Comparison of ENCODE assay signal across 32 mouse cellular contexts in genomic region chr1:56684512-56684911, GRCm38 (mm10). TPM values are rescaled to one million over a fixed set of nuclear protein-coding genes. Genes with fewer than 3 reads are reported as not detected.
DNase-seq lines count a peak whose midpoint lies in the region; ATAC-seq and TF ChIP-seq lines count a peak whose summit lies in the region.
"Had no signal": no experiment of that assay in that cellular context is flagged by ENCODE, and none has a peak within 500 bp of the region (broad histone marks: within the 10 kb centered on the region; RNA-seq: fewer than 3 reads in every experiment).

No protein-coding gene starts in this region.

- TF ChIP-seq CTCF in forebrain, postnatal 0 days (IDR thresholded peaks at IDR 0.05; ENCODE audit: low read depth): no peak
- no peak for TF ChIP-seq CTCF in brain, embryonic 14.5 days (IDR thresholded peaks at IDR 0.05; ENCODE audit: borderline replicate concordance, extremely low read depth, insufficient read depth, insufficient read length)

- no peaks in the 10 kb centered on the region for H3K36me3 ChIP-seq in forebrain, embryonic 13.5 days (ENCODE audit: poor library complexity, severe bottlenecking)
- no peaks in the 10 kb centered on the region for H3K36me3 ChIP-seq in forebrain, embryonic 11.5 days (ENCODE audit: control insufficient read depth, insufficient read depth, low read length)
- no peaks in the 10 kb centered on the region for H3K36me3 ChIP-seq in forebrain, postnatal 0 days (ENCODE audit: insufficient read depth)
- no peaks in the 10 kb centered on the region for H3K36me3 ChIP-seq in forebrain, embryonic 12.5 days (replicated peaks)
- no peaks in the 10 kb centered on the region for H3K36me3 ChIP-seq in intestine, embryonic 15.5 days
- H3K36me3 ChIP-seq: embryonic facial prominence, embryonic 10.5 days; embryonic facial prominence, embryonic 13.5 days; heart, embryonic 12.5 days; heart, embryonic 15.5 days; hindbrain, embryonic 10.5 days; hindbrain, embryonic 13.5 days had no signal

- peak; percentile 45; the same call in 1 of the 2 replicates for ATAC-seq in forebrain, embryonic 13.5 days
- ATAC-seq in forebrain, embryonic 11.5 days (replicated peaks; ENCODE audit: low FRiP score): no peak
- ATAC-seq in forebrain, postnatal 0 days: peak; percentile 40; the same call in 1 of the 2 replicates
- no peak for ATAC-seq in forebrain, embryonic 12.5 days (ENCODE audit: low FRiP score)
- ATAC-seq in intestine, embryonic 15.5 days: no peak
- ATAC-seq: hindbrain, embryonic 16.5 days; intestine, embryonic 16.5 days had no signal

- no peaks in the 10 kb centered on the region for H3K4me1 ChIP-seq in forebrain, embryonic 13.5 days
- H3K4me1 ChIP-seq in forebrain, embryonic 11.5 days (replicated peaks; ENCODE audit: control insufficient read depth, insufficient read depth, low read length): no peaks in the 10 kb centered on the region
- no peaks in the 10 kb centered on the region for H3K4me1 ChIP-seq in forebrain, postnatal 0 days (ENCODE audit: insufficient read depth)
- no peaks in the 10 kb centered on the region for H3K4me1 ChIP-seq in forebrain, embryonic 12.5 days
- no peaks in the 10 kb centered on the region for H3K4me1 ChIP-seq in intestine, embryonic 15.5 days (replicated peaks)
- H3K4me1 ChIP-seq: embryonic facial prominence, embryonic 10.5 days; embryonic facial prominence, embryonic 13.5 days; heart, embryonic 12.5 days; heart, embryonic 15.5 days; hindbrain, embryonic 10.5 days; hindbrain, embryonic 13.5 days had no signal

- no peak overlapping the region for H3K9ac ChIP-seq in forebrain, embryonic 13.5 days
- no peak overlapping the region for H3K9ac ChIP-seq in forebrain, embryonic 11.5 days (ENCODE audit: low read length)
- H3K9ac ChIP-seq in forebrain, postnatal 0 days: no peak overlapping the region
- H3K9ac ChIP-seq in forebrain, embryonic 12.5 days: no peak overlapping the region
- H3K9ac ChIP-seq in intestine, embryonic 15.5 days: no peak overlapping the region
- H3K9ac ChIP-seq: embryonic facial prominence, embryonic 13.5 days; heart, embryonic 12.5 days; heart, embryonic 15.5 days; hindbrain, embryonic 13.5 days had no signal

- DNase-seq in forebrain, embryonic 11.5 days (ENCODE audit: low spot score): no peak
- DNase-seq in forebrain, postnatal 0 days: peak; percentile 4
- peak; percentile 57 for DNase-seq in Muller cell, postnatal 12 days (ENCODE audit: inconsistent ontology term)
- peak; percentile 70 for DNase-seq in brain, embryonic 14.5 days (ENCODE audit: low read depth)
- no peak for DNase-seq in cerebellum, postnatal 25 days
- DNase-seq: adrenal gland, adult 2 months; adrenal gland, postnatal 25 days; cerebellum, adult 18-20 months; cerebellum, adult 9-11 months; cerebellum, postnatal 36 days; embryo, embryonic 11 days; gastrocnemius, postnatal 25 days; heart, adult 18-20 months; heart, postnatal 10 days; heart, postnatal 36 days; kidney, adult 2 months had no signal

- no peak overlapping the region for H3K27ac ChIP-seq in forebrain, embryonic 13.5 days
- H3K27ac ChIP-seq in forebrain, embryonic 11.5 days (ENCODE audit: low read depth, low read length): no peak overlapping the region
- no peak overlapping the region for H3K27ac ChIP-seq in forebrain, postnatal 0 days (ENCODE audit: low read depth, low read length)
- no peak overlapping the region for H3K27ac ChIP-seq in forebrain, embryonic 12.5 days
- H3K27ac ChIP-seq in intestine, embryonic 15.5 days: no peak overlapping the region
- H3K27ac ChIP-seq: embryonic facial prominence, embryonic 10.5 days; embryonic facial prominence, embryonic 13.5 days; heart, embryonic 15.5 days; hindbrain, embryonic 10.5 days; hindbrain, embryonic 13.5 days had no signal

- H3K4me2 ChIP-seq in forebrain, embryonic 13.5 days: no peak overlapping the region
- H3K4me2 ChIP-seq in forebrain, embryonic 11.5 days (ENCODE audit: low read depth, low read length, severe bottlenecking): no peak overlapping the region
- no peak overlapping the region for H3K4me2 ChIP-seq in forebrain, postnatal 0 days (ENCODE audit: low read depth)
- no peak overlapping the region for H3K4me2 ChIP-seq in forebrain, embryonic 12.5 days
- no peak overlapping the region for H3K4me2 ChIP-seq in intestine, embryonic 15.5 days (replicated peaks)
- H3K4me2 ChIP-seq: embryonic facial prominence, embryonic 13.5 days; heart, embryonic 12.5 days; heart, embryonic 15.5 days; hindbrain, embryonic 13.5 days had no signal

- H3K9me3 ChIP-seq in forebrain, embryonic 13.5 days (replicated peaks): no peaks in the 10 kb centered on the region
- H3K9me3 ChIP-seq in forebrain, embryonic 11.5 days (ENCODE audit: control insufficient read depth, low read length): no peaks in the 10 kb centered on the region
- no peaks in the 10 kb centered on the region for H3K9me3 ChIP-seq in forebrain, postnatal 0 days (ENCODE audit: low read length)
- no peaks in the 10 kb centered on the region for H3K9me3 ChIP-seq in forebrain, embryonic 12.5 days
- no peaks in the 10 kb centered on the region for H3K9me3 ChIP-seq in intestine, embryonic 15.5 days
- H3K9me3 ChIP-seq: embryonic facial prominence, embryonic 10.5 days; embryonic facial prominence, embryonic 13.5 days; heart, embryonic 12.5 days; heart, embryonic 15.5 days; hindbrain, embryonic 10.5 days; hindbrain, embryonic 13.5 days had no signal

- TF ChIP-seq POLR2A in brain, embryonic 14.5 days (IDR thresholded peaks at IDR 0.05; ENCODE audit: borderline replicate concordance, extremely low read depth, insufficient read depth, insufficient read length, poor library complexity, severe bottlenecking): no peak

- no peak overlapping the region for H3K4me3 ChIP-seq in forebrain, embryonic 13.5 days
- no peak overlapping the region for H3K4me3 ChIP-seq in forebrain, embryonic 11.5 days (ENCODE audit: low read depth, low read length)
- H3K4me3 ChIP-seq in forebrain, postnatal 0 days (ENCODE audit: low read depth, low read length): no peak overlapping the region
- no peak overlapping the region for H3K4me3 ChIP-seq in forebrain, embryonic 12.5 days (replicated peaks)
- H3K4me3 ChIP-seq in intestine, embryonic 15.5 days (replicated peaks): no peak overlapping the region
- H3K4me3 ChIP-seq: embryonic facial prominence, embryonic 10.5 days; embryonic facial prominence, embryonic 13.5 days; heart, embryonic 12.5 days; heart, embryonic 15.5 days; hindbrain, embryonic 10.5 days; hindbrain, embryonic 13.5 days had no signal

- no peaks in the 10 kb centered on the region for H3K27me3 ChIP-seq in forebrain, embryonic 13.5 days
- no peaks in the 10 kb centered on the region for H3K27me3 ChIP-seq in forebrain, embryonic 11.5 days (ENCODE audit: control insufficient read depth, insufficient read depth, low read length)
- H3K27me3 ChIP-seq in forebrain, postnatal 0 days (ENCODE audit: insufficient read depth, low read length): no peaks in the 10 kb centered on the region
- no peaks in the 10 kb centered on the region for H3K27me3 ChIP-seq in forebrain, embryonic 12.5 days
- H3K27me3 ChIP-seq in intestine, embryonic 15.5 days (replicated peaks): no peaks in the 10 kb centered on the region
- H3K27me3 ChIP-seq: embryonic facial prominence, embryonic 13.5 days; heart, embryonic 12.5 days; heart, embryonic 15.5 days; hindbrain, embryonic 13.5 days had no signal

RNA-seq across cellular contexts. Expression of gene Hsfy2, which starts 47.3 kb away (rescaled TPM):
- not detected in 2 replicates for polyA plus RNA-seq in forebrain, embryonic 13.5 days (2015; fragmentation: Nextera tagmentation; extraction: Ambion mirVana)
- not detected in 2 replicates for polyA plus RNA-seq in forebrain, embryonic 11.5 days (2014; fragmentation: Nextera tagmentation; extraction: Ambion mirVana)
- not detected in 2 replicates for total RNA-seq in forebrain, postnatal 0 days (2014; rRNA removed)
- not detected in 2 replicates for polyA plus RNA-seq in forebrain, postnatal 0 days (2015; fragmentation: Nextera tagmentation; extraction: Ambion mirVana)
- not detected in 2 replicates for polyA plus RNA-seq in forebrain, embryonic 12.5 days (2016; fragmentation: Nextera tagmentation; extraction: Ambion mirVana)
- polyA plus RNA-seq in brain, embryonic 14.5 days (2012; rRNA removed): not detected in 2 replicates
- not detected in 2 replicates for polyA plus RNA-seq in intestine, embryonic 15.5 days (2015; fragmentation: Nextera tagmentation; extraction: Ambion mirVana)
- total RNA-seq: adrenal gland, adult 2 months; adrenal gland, postnatal 25 days; gastrocnemius, adult 8-10 months; gastrocnemius, postnatal 25 days; heart, adult 18-20 months; heart, postnatal 10 days; heart, postnatal 36 days; MEL had no signal
- polyA plus RNA-seq: adrenal gland, adult 2 months; cortical plate, adult 2 months; embryonic facial prominence, embryonic 10.5 days; embryonic facial prominence, embryonic 13.5 days; gonadal fat pad, adult 2 months; heart, embryonic 12.5 days; heart, embryonic 15.5 days; hindbrain, embryonic 10.5 days; hindbrain, embryonic 13.5 days; hindbrain, embryonic 16.5 days; intestine, embryonic 16.5 days; kidney, adult 2 months; kidney, embryonic 14.5 days had no signal

Comparison
In these comparisons a context has a peak if more than half of its experiments do, and no peak if none do; other contexts are left out.
1. ATAC-seq: peak in forebrain, embryonic 13.5 days (single experiment) and forebrain, postnatal 0 days (single experiment); none in forebrain, embryonic 11.5 days (single experiment), forebrain, embryonic 12.5 days (single experiment) and intestine, embryonic 15.5 days (single experiment).
2. DNase-seq: peak in forebrain, postnatal 0 days (single experiment), Muller cell, postnatal 12 days (single experiment) and brain, embryonic 14.5 days (single experiment); none in forebrain, embryonic 11.5 days (single experiment) and cerebellum, postnatal 25 days (0 of 2).